Mouse (Mus musculus) intestine, embryonic 16.5 days (tissue): Measurements from ENCODE around the gene Olfr780. TPM values are rescaled to one million over a fixed set of nuclear protein-coding genes. Genes with fewer than 3 reads are reported as not detected.
"Not testable (repeated sequence)": the region's sequence is repeated elsewhere in the genome, so short reads cannot be mapped to it uniquely, and the experiment has no call there.

ENCODE experiments used
- ATAC-seq: fragments of 200-750 bp; cut with Nextera tagmentation; 2 replicates; pipeline ENCODE4 v1.8.0; 2017; ENCODE audit warnings: moderate TSS enrichment, moderate library complexity
- H3K27ac ChIP-seq: fragments of 300-500 bp; sonication (generic); 2 replicates; pipeline ENCODE4 v1.5.1; 2014; ENCODE audit warnings: mild to moderate bottlenecking, low read length
- H3K27me3 ChIP-seq: fragments of 300-500 bp; sonication (generic); replicated peaks from 2 replicates; pipeline ENCODE4 v1.6.1; 2014; ENCODE audit warnings: low read length, control low read depth, mixed read lengths; ENCODE audit not compliant: control insufficient read depth, insufficient read depth
- H3K36me3 ChIP-seq: fragments of 300-500 bp; sonication (generic); 2 replicates; pipeline ENCODE4 v1.6.1; 2014; ENCODE audit warnings: low read length, control low read depth; ENCODE audit not compliant: control insufficient read depth, insufficient read depth
- H3K4me1 ChIP-seq: fragments of 300-500 bp; sonication (generic); 2 replicates; pipeline ENCODE4 v1.6.1; 2014; ENCODE audit warnings: low read length, control low read depth, mixed read lengths; ENCODE audit not compliant: control insufficient read depth, insufficient read depth
- H3K4me2 ChIP-seq: fragments of 300-500 bp; sonication (generic); 2 replicates; pipeline ENCODE4 v1.6.1; 2014; ENCODE audit warnings: low read depth, low read length, control low read depth
- H3K4me3 ChIP-seq: fragments of 300-500 bp; sonication (generic); 2 replicates; pipeline ENCODE4 v1.5.1; 2014; ENCODE audit warnings: mild to moderate bottlenecking, low read length
- H3K9ac ChIP-seq: fragments of 300-500 bp; sonication (generic); 2 replicates; pipeline ENCODE4 v1.6.1; 2014; ENCODE audit warnings: low read depth, low read length
- H3K9me3 ChIP-seq: fragments of 300-500 bp; sonication (generic); 2 replicates; pipeline ENCODE4 v1.6.1; 2016; ENCODE audit warnings: low read length, control low read depth; ENCODE audit not compliant: control insufficient read depth
- WGBS: fragments of 180-500 bp; shearing (Covaris S2); extraction: QIAGEN DNeasy Blood & Tissue Kit; methylation state at CpG from one replicate; pipeline ENCODE4 v1.1.7; 2014; 5-methylcytosine and 5-hydroxymethylcytosine counted together
- polyA plus RNA-seq: library from polyadenylated mRNA; unstranded; fragments of >200 nt; fragmentation: Nextera tagmentation; extraction: Ambion mirVana; gene quantifications from 2 replicates; pipeline ENCODE4 v1.2.1, GENCODE M21; 2015

Gene Olfr780
- not detected in 2 replicates for polyA plus RNA-seq

- H3K27me3 ChIP-seq, result no peaks in the 10 kb centered on the region
- H3K9ac ChIP-seq, result no peak within 1 kb of the TSS
- no peak within 1 kb of the TSS for H3K4me2 ChIP-seq
- H3K27ac ChIP-seq, result no peak within 1 kb of the TSS
- no peak for ATAC-seq
- H3K4me3 ChIP-seq, result no peak within 1 kb of the TSS
- 86% methylated on average over 3 of the region's 3 CpGs for WGBS
- no peaks in the 10 kb centered on the region for H3K4me1 ChIP-seq
- no peaks in the 10 kb centered on the region for H3K36me3 ChIP-seq
- H3K9me3 ChIP-seq, result no peaks in the 10 kb centered on the region
These were observed at the start of gene Olfr780 for GRCm38 (mm10) chr10:129317817-129318216. Gene Olfr780 (plus strand): TSS chr10:129318117.

DNA sequence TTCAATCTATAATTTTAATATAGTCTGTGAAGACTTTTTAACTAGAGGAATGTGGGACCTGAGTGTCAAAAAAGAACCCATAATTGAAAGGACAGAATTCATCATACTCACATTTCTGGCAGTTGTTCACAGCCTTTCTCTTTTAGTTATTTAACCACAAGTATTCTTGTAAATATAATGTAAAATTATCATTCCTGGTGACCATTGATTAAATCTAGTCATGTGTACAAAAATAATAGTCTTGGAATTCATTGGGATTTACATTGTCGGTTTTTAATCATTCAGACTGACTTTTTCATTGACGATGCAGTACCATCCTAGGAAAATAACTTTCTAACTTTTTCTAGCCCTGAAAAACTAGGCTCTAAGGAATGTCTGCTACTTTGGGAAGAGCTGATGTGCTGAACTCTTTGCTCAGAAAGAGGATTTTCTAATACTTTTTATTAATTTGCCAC lies 46.8 kb upstream of the Olfr780 start, which contains the start of gene Olfr777:
Olfr777 (minus strand) TSS at position 405 of the 455 bp plus-strand sequence.
- ATAC-seq, result no peak

GRCm38 (mm10) chr10:129312973-129313372 lies 4.9 kb upstream of the Olfr780 start:
- H3K36me3 ChIP-seq, H3K27ac ChIP-seq, H3K4me2 ChIP-seq, H3K4me3 ChIP-seq, H3K4me1 ChIP-seq, H3K9ac ChIP-seq, H3K9me3 ChIP-seq, H3K27me3 ChIP-seq: not testable (repeated sequence)
- peak; percentile 69 for ATAC-seq
- WGBS, result 24% methylated on average over 1 of the region's 1 CpGs

More for the DNA sequence above, 46.8 kb upstream of the Olfr780 start, which contains the start of gene Olfr777:
- no peak within 1 kb of the TSS for H3K4me3 ChIP-seq
- WGBS, result 94% methylated on average over 2 of the region's 2 CpGs
- no peak within 1 kb of the TSS for H3K4me2 ChIP-seq
- no peaks in the 10 kb centered on the region for H3K4me1 ChIP-seq
- no peaks in the 10 kb centered on the region for H3K27me3 ChIP-seq
- H3K9ac ChIP-seq, result no peak within 1 kb of the TSS
- no peaks in the 10 kb centered on the region for H3K36me3 ChIP-seq
- H3K27ac ChIP-seq, result no peak within 1 kb of the TSS
- no peaks in the 10 kb centered on the region for H3K9me3 ChIP-seq

DNA sequence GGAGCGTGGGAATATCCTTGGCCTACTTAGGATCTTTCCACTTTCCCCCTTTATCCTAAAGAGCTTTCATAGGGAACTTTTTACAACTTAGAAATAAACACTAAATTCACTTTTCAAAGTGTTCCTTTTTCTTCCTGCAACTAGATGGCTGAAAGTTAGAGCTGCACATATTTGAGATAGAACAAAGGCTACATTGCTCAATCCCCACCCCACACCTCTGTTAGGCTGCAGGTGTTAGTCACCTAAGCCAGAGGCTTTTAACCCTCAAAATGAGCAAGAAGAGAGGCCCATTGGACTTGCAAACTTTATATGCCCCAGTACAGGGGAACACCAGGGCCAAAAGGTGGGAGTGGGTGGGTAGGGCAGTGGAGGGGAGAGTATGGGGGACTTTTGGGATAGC lies 4.4 kb upstream of the Olfr780 start:
- H3K27me3 ChIP-seq, H3K36me3 ChIP-seq, H3K4me2 ChIP-seq, H3K27ac ChIP-seq, H3K4me3 ChIP-seq, H3K9me3 ChIP-seq, H3K4me1 ChIP-seq, H3K9ac ChIP-seq: not testable (repeated sequence)
- peak; percentile 81 for ATAC-seq
- no CpG with 5 or more reads among the region's 1 CpGs for WGBS

GRCm38 (mm10) chr10:129328554-129328953 lies 10.6 kb downstream of the Olfr780 start, which contains the start of gene Olfr781:
Gene Olfr781 (plus strand): TSS chr10:129328854.
- Histone ChIP-seq H3K9ac (no peak within 1 kb of the TSS), H3K4me1 (no peaks in the 10 kb centered on the region), H3K4me2 (no peak within 1 kb of the TSS), H3K27me3 (no peaks in the 10 kb centered on the region), H3K9me3 (no peaks in the 10 kb centered on the region), H3K36me3 (no peaks in the 10 kb centered on the region), H3K27ac (no peak within 1 kb of the TSS), H3K4me3 (no peak within 1 kb of the TSS)
- no peak for ATAC-seq

DNA sequence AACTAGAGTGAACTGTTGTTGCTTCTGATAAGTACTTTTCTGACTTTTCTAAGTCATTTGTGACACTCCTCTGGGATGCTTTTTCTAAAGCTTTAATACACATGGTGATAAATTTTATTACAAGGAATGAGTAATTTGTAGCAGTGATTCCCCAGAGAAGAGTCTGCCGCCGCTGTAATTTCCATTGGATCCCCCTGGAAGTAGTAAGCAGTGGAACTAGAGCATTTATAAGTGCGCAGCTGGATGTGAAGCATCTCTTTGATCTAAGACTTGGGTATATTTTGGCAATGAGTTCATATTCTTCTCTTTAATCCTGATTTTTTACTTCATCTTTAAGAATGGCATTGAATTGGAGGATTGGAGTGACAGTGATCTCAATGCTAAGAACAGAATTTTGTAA lies 30.6 kb downstream of the Olfr780 start, which contains the start of gene Olfr782:
Olfr782 (plus strand) TSS at position 301 of the 400 bp plus-strand sequence.
- H3K27ac ChIP-seq, result no peak within 1 kb of the TSS
- no peak within 1 kb of the TSS for H3K4me3 ChIP-seq
- no peak within 1 kb of the TSS for H3K9ac ChIP-seq
- H3K36me3 ChIP-seq, result no peaks in the 10 kb centered on the region
- H3K9me3 ChIP-seq, result no peaks in the 10 kb centered on the region
- ATAC-seq, result no peak
- WGBS, result 87% methylated on average over 3 of the region's 3 CpGs
- no peaks in the 10 kb centered on the region for H3K27me3 ChIP-seq
- H3K4me1 ChIP-seq, result no peaks in the 10 kb centered on the region
- H3K4me2 ChIP-seq, result no peak within 1 kb of the TSS

DNA sequence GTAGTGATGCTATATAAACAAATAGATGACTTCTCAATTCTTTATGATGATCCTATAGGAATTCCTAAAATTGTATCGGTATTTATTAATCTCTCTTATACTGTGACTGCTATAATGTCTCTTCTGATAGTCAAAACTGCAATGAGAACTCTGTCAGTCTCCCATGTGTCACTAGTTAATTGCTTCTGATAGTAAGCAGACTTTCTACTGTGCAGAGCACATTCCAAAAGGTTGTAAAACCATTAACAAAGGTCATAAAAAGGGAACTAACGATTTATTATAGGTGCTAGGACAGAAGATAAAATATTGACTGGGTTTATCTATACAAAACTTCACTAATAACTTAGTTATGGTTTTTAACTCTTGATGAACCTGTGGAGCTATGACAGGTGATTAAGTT lies 34.6 kb downstream of the Olfr780 start:
- peak; percentile 88 for ATAC-seq
- 54% methylated on average over 2 of the region's 2 CpGs for WGBS
- not testable (repeated sequence) for H3K9ac ChIP-seq, H3K27me3 ChIP-seq, H3K4me3 ChIP-seq, H3K4me1 ChIP-seq, H3K27ac ChIP-seq, H3K36me3 ChIP-seq, H3K4me2 ChIP-seq, H3K9me3 ChIP-seq

- not testable (repeated sequence) for H3K4me3 ChIP-seq, H3K27ac ChIP-seq, H3K9ac ChIP-seq, H3K36me3 ChIP-seq, H3K27me3 ChIP-seq, H3K4me2 ChIP-seq, H3K9me3 ChIP-seq, H3K4me1 ChIP-seq, ATAC-seq
- WGBS, result 84% methylated on average over 4 of the region's 4 CpGs
These were observed 38.6 kb downstream of the Olfr780 start for GRCm38 (mm10) chr10:129356496-129356895.

DNA sequence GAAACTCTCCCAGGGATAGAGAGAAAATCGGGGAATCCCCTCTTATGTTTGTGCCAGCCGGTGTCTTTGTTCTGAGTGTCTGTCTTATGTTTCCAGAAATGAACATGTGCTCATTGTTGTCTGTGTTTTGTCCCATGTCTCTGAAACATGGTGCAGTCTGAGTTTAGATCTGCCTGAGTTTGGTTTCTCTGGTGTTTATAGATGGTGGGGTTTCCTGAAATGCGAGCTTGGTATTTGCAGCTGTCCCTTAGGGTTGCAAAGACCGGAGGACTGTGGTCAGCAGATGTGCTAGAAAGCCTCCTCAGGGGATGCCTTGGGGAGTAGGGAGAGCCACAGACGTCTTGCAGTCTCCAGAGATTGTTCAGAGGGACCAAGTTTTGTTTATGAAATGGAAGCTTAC lies 39.4 kb downstream of the Olfr780 start:
- no peak for ATAC-seq
- no peaks in the 10 kb centered on the region for H3K27me3 ChIP-seq
- no peak overlapping the region for H3K4me2 ChIP-seq
- 60% methylated on average over 5 of the region's 5 CpGs for WGBS
- no peak overlapping the region for H3K4me3 ChIP-seq
- no peaks in the 10 kb centered on the region for H3K4me1 ChIP-seq
- H3K9me3 ChIP-seq, result 0 out of 2 replicates have a peak, but pooled peaks cover 2% of the 10 kb centered on the region
- no peak overlapping the region for H3K9ac ChIP-seq
- H3K27ac ChIP-seq, result no peak overlapping the region
- H3K36me3 ChIP-seq, result no peaks in the 10 kb centered on the region
